Mouse (Mus musculus) ES-E14 (cell line): Measurements from ENCODE around the gene Cdc7. TPM values are rescaled to one million over a fixed set of nuclear protein-coding genes. Genes with fewer than 3 reads are reported as not detected.

Experiments used
- DNase-seq: peaks from one replicate; pipeline ENCODE4 v3.0.0-alpha.2; 2013; ENCODE audit warnings: low read depth, low spot score
- H3K27ac ChIP-seq: 2 replicates; pipeline ENCODE4 v1.5.1; 2012; ENCODE audit warnings: low read depth, mild to moderate bottlenecking, low read length, moderate library complexity, mixed read lengths; ENCODE audit not compliant: poor library complexity, insufficient read depth, severe bottlenecking
- H3K36me3 ChIP-seq: 2 replicates; pipeline ENCODE4 v1.6.1; 2012; ENCODE audit warnings: mild to moderate bottlenecking, low read length, moderate library complexity, mixed read lengths; ENCODE audit not compliant: control insufficient read depth, poor library complexity, insufficient read depth, severe bottlenecking
- H3K4me1 ChIP-seq, 2 experiments: fragments of 150-350 bp in 1 of 2; sonication (generic) in 1 of 2; 2 replicates each; pipeline ENCODE4 v1.6.1; 2012; ENCODE audit warnings: low read length in 2 of 2, mild to moderate bottlenecking in 1 of 2, mixed read lengths in 1 of 2; ENCODE audit not compliant: control insufficient read depth in 2 of 2, insufficient read depth in 2 of 2, poor library complexity in 1 of 2
- H3K4me3 ChIP-seq, 2 experiments: fragments of 150-350 bp in 1 of 2; sonication (generic) in 1 of 2; 2 replicates each; pipeline ENCODE4 v1.5.1; 2012; ENCODE audit warnings: low read length in 2 of 2, low read depth in 1 of 2, mild to moderate bottlenecking in 1 of 2, mixed read lengths in 1 of 2; ENCODE audit not compliant: insufficient read depth in 1 of 2, poor library complexity in 1 of 2, severe bottlenecking in 1 of 2
- H3K9ac ChIP-seq: 2 replicates; pipeline ENCODE4 v1.6.1; 2012; ENCODE audit warnings: low read depth, mild to moderate bottlenecking, low read length, mixed read lengths; ENCODE audit not compliant: poor library complexity, insufficient read depth, severe bottlenecking
- H3K9me3 ChIP-seq: fragments of 150-350 bp; sonication (generic); 2 replicates; pipeline ENCODE4 v1.6.1; 2012; ENCODE audit warnings: low read depth, mild to moderate bottlenecking, low read length; ENCODE audit not compliant: control insufficient read depth, insufficient read depth
- CHD2 ChIP-seq: IDR thresholded peaks from 2 replicates; pipeline ENCODE4 v1.6.1; 2014; ENCODE audit warnings: mild to moderate bottlenecking, low read depth, low read length, inconsistent platforms
- HCFC1 ChIP-seq: IDR thresholded peaks from 2 replicates; pipeline ENCODE4 v1.6.1; 2012; ENCODE audit warnings: low read length, inconsistent platforms, borderline replicate concordance; ENCODE audit not compliant: insufficient read depth
- MAFK ChIP-seq: IDR thresholded peaks from 2 replicates; pipeline ENCODE4 v1.6.1; 2014; ENCODE audit warnings: mild to moderate bottlenecking, low read depth, low read length, inconsistent platforms; ENCODE audit not compliant: insufficient read depth
- ZC3H11A ChIP-seq: IDR thresholded peaks from 2 replicates; pipeline ENCODE4 v1.6.1; 2012; ENCODE audit warnings: low read depth, mild to moderate bottlenecking, inconsistent platforms, low read length, borderline replicate concordance
- ZNF384 ChIP-seq: IDR thresholded peaks from 2 replicates; pipeline ENCODE4 v1.6.1; 2012; ENCODE audit warnings: low read depth, low read length, inconsistent platforms
- in situ Hi-C, 2 experiments: fragments of 600-800 bp; cut with MboI; formaldehyde crosslinking; loops; one replicate each; pipeline ENCODE4 v1.15.1; 2025; ENCODE audit warnings: low sequenced_read_pairs in 2 of 2, inconsistent platforms in 1 of 2; ENCODE audit not compliant: unreplicated experiment in 2 of 2
- total RNA-seq: library from RNA; depleted of rRNA; stranded (reverse); fragments of 300-350 nt; gene quantifications from 2 replicates; pipeline ENCODE4 v1.2.3, GENCODE M21; 2012

The Cdc7 gene
- total RNA-seq, 1 experiment, result 25.3 TPM

DNA sequence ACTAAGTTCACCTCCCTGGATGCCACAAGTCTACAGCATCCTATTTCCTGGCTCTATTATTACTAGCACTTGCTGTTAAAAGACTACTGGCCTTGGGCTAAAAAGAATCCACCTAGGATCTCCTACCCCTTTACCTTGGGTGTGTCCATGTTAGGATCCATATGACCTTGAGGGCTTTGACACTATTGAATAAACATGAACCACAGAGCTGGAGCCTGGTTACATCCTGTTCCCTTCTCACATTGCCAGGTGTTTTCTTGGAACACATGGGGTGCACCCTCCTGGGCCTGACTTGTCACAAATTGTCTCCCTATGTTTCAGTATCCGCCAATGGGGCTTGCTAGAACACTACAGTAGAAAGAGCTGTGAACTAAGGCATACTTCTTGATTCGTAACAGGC, 3.7 kb upstream of the Cdc7 start:
- no peak overlapping the region for H3K9ac ChIP-seq
- in situ Hi-C loops, result no loop called here
- no peaks in the 10 kb centered on the region for H3K36me3 ChIP-seq
- TF ChIP-seq ZC3H11A (no peak), ZNF384 (no peak), HCFC1 (no peak), MAFK (no peak), CHD2 (no peak)
- no peaks in the 10 kb centered on the region for H3K9me3 ChIP-seq
- peaks cover 0 to 5% of the 10 kb centered on the region in 2 experiments; a peak in 1 of 4 replicates for H3K4me1 ChIP-seq
- H3K4me3 ChIP-seq, result no peak overlapping the region
- H3K27ac ChIP-seq, result no peak overlapping the region
- peak; percentile 20 for DNase-seq

DNA sequence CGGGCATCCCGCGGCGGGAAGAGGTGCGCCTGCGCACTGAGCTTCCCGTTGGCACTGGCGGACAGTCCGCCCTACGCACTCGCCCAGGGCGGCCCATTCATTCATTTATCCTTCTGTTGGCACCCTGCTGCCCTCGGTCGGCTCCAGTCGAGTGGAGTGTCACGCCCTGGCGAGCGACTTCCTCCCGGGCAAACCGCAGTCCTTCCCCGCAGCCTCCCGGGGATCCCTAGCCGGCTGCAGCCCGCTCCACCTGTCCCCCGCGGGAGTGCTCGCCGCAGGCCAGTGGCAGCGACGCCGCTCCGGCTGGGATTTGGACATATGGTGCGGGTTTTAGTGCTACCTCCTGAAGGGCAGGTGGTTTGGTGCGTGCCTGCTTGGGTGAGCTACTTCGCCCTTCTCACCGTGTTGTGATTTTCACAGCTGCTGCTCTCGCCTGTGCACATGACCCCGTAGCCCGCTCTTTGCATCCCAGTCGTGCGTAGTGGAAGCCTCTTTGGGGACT, 442 bp downstream of the Cdc7 start:
- H3K9ac ChIP-seq, result peak overlapping the region; percentile 97
- H3K27ac ChIP-seq, result peak overlapping the region; percentile 52; the same call in 1 of the 2 replicates
- H3K4me3 ChIP-seq, result peak overlapping the region; percentile 86 to 91
- DNase-seq, result peak; percentile 11
- TF ChIP-seq HCFC1 (no peak), MAFK (no peak), ZC3H11A (no peak), CHD2 (no peak), ZNF384 (no peak)
- peaks cover 8% of the 10 kb centered on the region for H3K36me3 ChIP-seq
- H3K9me3 ChIP-seq, result no peaks in the 10 kb centered on the region
- in situ Hi-C loops, result no loop called here
- H3K4me1 ChIP-seq, result peaks cover 0 to 5% of the 10 kb centered on the region in 2 experiments; a peak in 2 of 4 replicates

DNA sequence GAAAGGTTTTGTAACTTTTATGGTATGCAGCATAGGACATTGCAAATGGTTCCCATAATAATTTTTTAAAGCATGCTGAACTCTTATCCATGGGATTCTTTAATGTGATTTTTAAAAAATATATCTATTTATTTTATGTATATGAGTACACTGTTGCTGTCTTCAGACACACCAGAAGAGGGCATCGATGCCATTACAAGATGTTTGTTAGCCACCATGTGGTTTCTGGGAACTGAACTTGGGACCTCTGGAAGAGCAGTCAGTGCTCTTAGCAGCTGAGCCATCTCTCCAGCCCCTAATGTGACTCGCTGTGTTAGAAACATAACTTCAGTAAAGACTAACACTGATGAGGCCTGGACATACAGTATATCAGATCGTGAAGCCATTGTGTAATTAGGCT, 2.3 kb downstream of the Cdc7 start:
- Histone ChIP-seq H3K9ac (no peak overlapping the region), H3K4me3 (no peak overlapping the region), H3K36me3 (peaks cover 12% of the 10 kb centered on the region), H3K27ac (no peak overlapping the region), H3K9me3 (no peaks in the 10 kb centered on the region), H3K4me1 (peaks cover 0 to 2% of the 10 kb centered on the region in 2 experiments; a peak in 1 of 4 replicates)
- TF ChIP-seq MAFK (no peak), CHD2 (no peak), ZNF384 (no peak), ZC3H11A (no peak), HCFC1 (no peak)
- no peak for DNase-seq
- in situ Hi-C loops, result no loop called here

DNA sequence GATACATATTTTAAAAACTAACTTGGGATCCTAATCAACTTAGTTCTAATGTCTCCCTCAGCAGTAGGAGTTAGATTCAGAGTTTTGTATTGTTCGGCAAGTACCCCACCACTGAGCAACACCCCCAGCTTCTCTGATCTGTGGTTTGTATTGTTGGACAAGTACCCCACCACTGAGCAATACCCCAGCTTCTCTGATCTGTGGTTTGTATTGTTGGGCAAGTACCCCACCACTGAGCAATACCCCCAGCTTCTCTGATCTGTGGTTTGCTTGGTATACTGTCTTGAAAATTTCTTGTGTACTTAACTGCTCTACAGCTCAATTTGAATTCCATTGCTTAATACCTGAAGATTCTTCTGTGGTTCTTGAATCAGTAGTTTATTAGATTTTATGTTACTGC, 3.5 kb downstream of the Cdc7 start:
- H3K9me3 ChIP-seq, result no peaks in the 10 kb centered on the region
- H3K36me3 ChIP-seq, result peaks cover 14% of the 10 kb centered on the region
- no peak for DNase-seq
- peaks cover 0 to 2% of the 10 kb centered on the region in 2 experiments; a peak in 1 of 4 replicates for H3K4me1 ChIP-seq
- no peak overlapping the region for H3K4me3 ChIP-seq
- in situ Hi-C loops, result no loop called here
- H3K9ac ChIP-seq, result no peak overlapping the region
- TF ChIP-seq MAFK (no peak), ZC3H11A (no peak), ZNF384 (no peak), CHD2 (no peak), HCFC1 (no peak)
- H3K27ac ChIP-seq, result no peak overlapping the region
